Mouse (Mus musculus) spleen, adult 2 months (tissue): ENCODE measurements around the gene Vmn1r191.

Source experiments
- CTCF ChIP-seq: fragments of 200-500 bp; IDR thresholded peaks from 2 replicates; pipeline ENCODE4 v1.5.1; 2011; ENCODE audit warnings: mild to moderate bottlenecking, inconsistent platforms; ENCODE audit not compliant: insufficient read depth, insufficient read length, insufficient replicate concordance; ENCODE audit errors: extremely low read depth
- POLR2A ChIP-seq: fragments of 200-500 bp; IDR thresholded peaks from 2 replicates; pipeline ENCODE4 v1.6.1; 2011; ENCODE audit warnings: low read depth, low read length, inconsistent platforms

GRCm38 (mm10) chr13:22183869-22184268, at the start of gene Vmn1r191:
- no peak for TF ChIP-seq CTCF
- no peak for TF ChIP-seq POLR2A
